Mouse (Mus musculus): ENCODE results near the gene Fam160a1.

The Fam160a1 gene

GRCm38 (mm10) chr3:85679312-85679933 is 137.7 kb downstream of the Fam160a1 start:
- DNase-seq (ENCODE audit: low spot score), result no peak

GRCm38 (mm10) chr3:85677952-85678351 is 139.1 kb downstream of the Fam160a1 start:
- DNase-seq (ENCODE audit: low spot score), result no peak

GRCm38 (mm10) chr3:85677133-85677532 is 140.0 kb downstream of the Fam160a1 start:
- no peak for DNase-seq (ENCODE audit: low spot score)

GRCm38 (mm10) chr3:85669844-85670243 is 147.2 kb downstream of the Fam160a1 start:
- no peak for DNase-seq (ENCODE audit: low spot score)

GRCm38 (mm10) chr3:85667683-85668082 is 149.4 kb downstream of the Fam160a1 start:
- no peak for DNase-seq (ENCODE audit: low spot score)

GRCm38 (mm10) chr3:85666736-85667135 is 150.4 kb downstream of the Fam160a1 start:
- DNase-seq (ENCODE audit: low spot score), result no peak

GRCm38 (mm10) chr3:85666166-85666565 is 150.9 kb downstream of the Fam160a1 start:
- no peak for DNase-seq (ENCODE audit: low spot score)

GRCm38 (mm10) chr3:85664591-85665171 is 152.4 kb downstream of the Fam160a1 start:
- no peak for DNase-seq (ENCODE audit: low spot score)

GRCm38 (mm10) chr3:85663826-85664225 is 153.3 kb downstream of the Fam160a1 start:
- DNase-seq (ENCODE audit: low spot score), result no peak

GRCm38 (mm10) chr3:85661926-85662813 is 154.9 kb downstream of the Fam160a1 start:
- DNase-seq (ENCODE audit: low spot score), result no peak

- no peak for DNase-seq (ENCODE audit: low spot score)
Measured at GRCm38 (mm10) chr3:85659681-85660080, 157.4 kb downstream of the Fam160a1 start.

GRCm38 (mm10) chr3:85655538-85655937 is 161.6 kb downstream of the Fam160a1 start:
- no peak for DNase-seq (ENCODE audit: low spot score)

- no peak for DNase-seq (ENCODE audit: low spot score)
Measured at GRCm38 (mm10) chr3:85652727-85653665, 164.1 kb downstream of the Fam160a1 start.

- no peak for DNase-seq (ENCODE audit: low spot score)
Measured at GRCm38 (mm10) chr3:85649176-85649575, 167.9 kb downstream of the Fam160a1 start.

- no peak for DNase-seq (ENCODE audit: low spot score)
Measured at GRCm38 (mm10) chr3:85645517-85646004, 171.5 kb downstream of the Fam160a1 start.

- DNase-seq (ENCODE audit: low spot score), result no peak
Measured at GRCm38 (mm10) chr3:85644814-85645213, 172.3 kb downstream of the Fam160a1 start.

- DNase-seq (ENCODE audit: low spot score), result no peak
Measured at GRCm38 (mm10) chr3:85641751-85642150, 175.3 kb downstream of the Fam160a1 start.

- DNase-seq (ENCODE audit: low spot score), result no peak
Measured at GRCm38 (mm10) chr3:85636716-85637447, 180.2 kb downstream of the Fam160a1 start.

GRCm38 (mm10) chr3:85635591-85635990 is 181.5 kb downstream of the Fam160a1 start:
- DNase-seq (ENCODE audit: low spot score), result no peak

- DNase-seq (ENCODE audit: low spot score), result no peak
Measured at GRCm38 (mm10) chr3:85635126-85635419, 182.0 kb downstream of the Fam160a1 start.
